Mouse (Mus musculus) G1E-ER4 (cell line): Measurements from ENCODE around the gene Cdc20. TPM values are rescaled to one million over a fixed set of nuclear protein-coding genes. Genes with fewer than 3 reads are reported as not detected.

Experiments
- GATA1 ChIP-seq: IDR thresholded peaks from one replicate; pipeline ENCODE4 v1.8.0; 2012; ENCODE audit warnings: low read length, inconsistent platforms
- polyA plus RNA-seq: library from polyadenylated mRNA; stranded (reverse); fragments of >175 nt; gene quantifications from 2 replicates; pipeline ENCODE4 v1.2.3, GENCODE M21; 2012

Cdc20 gene
- polyA plus RNA-seq = 228 and 310 TPM in 2 replicates

DNA sequence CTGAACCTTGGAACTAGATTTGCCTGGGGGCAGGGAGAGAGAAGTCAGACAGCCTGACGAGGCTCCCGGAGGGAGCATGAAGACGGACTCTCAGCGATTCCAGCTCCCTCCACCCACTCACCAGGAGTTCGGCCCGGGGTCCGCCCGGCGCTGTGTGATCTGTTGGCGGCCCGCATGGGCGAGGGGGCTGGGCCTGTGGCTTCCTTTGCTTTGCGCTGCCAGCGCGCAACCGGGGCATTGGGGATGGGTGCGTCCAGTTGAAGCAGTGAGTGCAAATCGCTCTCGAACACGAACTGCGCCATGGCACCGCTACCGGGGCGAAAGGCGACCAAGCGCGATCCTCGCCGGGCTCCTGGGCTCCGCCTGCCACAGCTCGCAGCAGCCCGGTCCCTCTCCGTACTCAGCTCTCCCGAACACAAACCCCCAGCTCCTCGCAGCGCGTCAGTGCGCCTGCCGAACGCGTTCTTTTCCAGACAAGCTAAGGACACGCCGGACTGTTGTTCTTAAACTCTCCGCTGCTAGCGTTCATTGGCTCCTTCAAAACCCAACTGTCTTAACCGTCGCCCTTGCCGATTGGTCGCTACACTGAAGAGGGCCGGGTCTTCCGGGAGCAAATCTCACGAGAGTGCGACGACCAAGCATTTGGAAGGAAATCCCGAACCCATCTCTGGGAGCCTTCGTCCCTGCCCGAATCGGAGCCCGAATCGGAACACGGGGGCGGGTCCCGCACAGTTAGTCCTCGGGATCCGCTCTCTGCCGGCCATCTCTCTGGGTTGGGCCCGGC lies at the start of gene Cdc20:
Gene Cdc20 (minus strand): TSS at position 533 of the 784 bp plus-strand sequence.
- no peak for TF ChIP-seq GATA1

DNA sequence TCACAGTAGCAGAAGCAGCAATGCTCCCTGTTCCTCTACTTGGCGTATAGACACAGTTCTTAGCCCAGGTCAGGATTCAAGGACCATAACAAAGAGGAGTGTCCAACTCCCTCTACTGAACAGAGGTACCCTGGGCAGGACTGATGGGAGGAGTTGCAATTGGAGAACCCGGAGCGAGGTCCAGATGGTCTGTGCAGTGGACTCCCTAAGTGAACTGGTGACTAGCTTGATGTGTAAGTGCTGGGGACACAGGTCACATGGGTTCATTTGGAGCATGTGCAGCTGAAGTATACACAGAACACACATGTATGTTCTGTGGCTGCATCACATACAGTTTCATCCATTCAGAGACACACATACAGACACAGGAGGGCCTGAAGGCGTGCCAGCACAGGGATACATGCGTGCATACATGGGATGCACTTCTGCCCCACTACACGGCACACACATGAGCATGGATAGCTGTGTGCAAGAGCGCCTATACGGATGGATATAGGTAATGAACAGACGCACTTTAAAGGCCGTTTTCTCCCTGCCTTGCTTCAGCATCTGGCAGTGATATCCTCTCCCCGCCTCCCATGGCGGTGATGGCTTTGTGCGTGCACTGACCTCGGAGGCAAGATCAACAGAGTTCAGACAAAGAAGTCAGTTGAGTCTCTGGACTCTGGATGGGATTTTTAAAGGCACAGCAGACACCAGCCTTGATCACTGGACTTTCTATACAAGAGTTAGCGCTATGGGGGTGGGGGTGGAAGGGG lies 39.8 kb upstream of the Cdc20 start:
- TF ChIP-seq GATA1 = no peak

DNA sequence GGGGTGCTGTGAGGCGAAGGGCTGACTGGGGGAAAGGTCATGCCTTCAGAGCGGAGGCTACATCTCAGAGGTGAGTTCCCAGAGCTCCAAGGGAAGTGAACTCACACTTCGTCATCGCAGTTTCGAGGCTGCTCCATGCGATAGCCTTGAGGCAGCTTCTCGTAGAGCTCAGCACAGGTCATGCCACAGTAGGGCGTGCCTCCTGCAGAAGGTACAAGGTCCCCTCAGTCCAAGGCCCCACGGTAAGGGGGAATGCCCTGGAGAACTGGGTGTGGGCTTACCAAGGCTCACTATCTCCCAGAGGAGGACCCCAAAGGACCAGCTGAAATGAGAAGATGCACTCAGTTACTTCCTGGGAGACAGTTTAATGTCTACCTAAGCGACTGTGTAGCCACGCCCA lies 35.5 kb upstream of the Cdc20 start:
- TF ChIP-seq GATA1 = no peak

DNA sequence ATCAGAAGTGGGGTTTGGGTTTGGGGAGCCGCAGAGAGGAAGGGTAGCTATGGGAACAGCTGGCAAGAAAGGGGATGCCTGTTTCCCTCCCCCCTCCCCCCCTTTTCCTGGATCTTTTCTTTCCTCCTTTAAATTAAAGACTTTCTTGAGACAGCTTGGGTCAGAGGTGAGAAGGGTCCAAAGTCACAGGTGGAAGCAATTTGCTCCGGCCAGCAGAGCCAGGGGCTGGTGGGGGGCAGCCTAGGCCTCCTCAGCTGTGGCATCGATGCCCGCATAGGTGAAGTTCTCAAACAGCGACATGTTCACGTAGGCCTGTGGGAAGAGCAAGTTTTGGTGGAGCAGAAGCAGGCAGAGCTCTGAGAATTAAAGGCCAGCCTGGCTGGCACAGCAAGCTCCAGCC lies 34.1 kb upstream of the Cdc20 start:
- TF ChIP-seq GATA1 = no peak

DNA sequence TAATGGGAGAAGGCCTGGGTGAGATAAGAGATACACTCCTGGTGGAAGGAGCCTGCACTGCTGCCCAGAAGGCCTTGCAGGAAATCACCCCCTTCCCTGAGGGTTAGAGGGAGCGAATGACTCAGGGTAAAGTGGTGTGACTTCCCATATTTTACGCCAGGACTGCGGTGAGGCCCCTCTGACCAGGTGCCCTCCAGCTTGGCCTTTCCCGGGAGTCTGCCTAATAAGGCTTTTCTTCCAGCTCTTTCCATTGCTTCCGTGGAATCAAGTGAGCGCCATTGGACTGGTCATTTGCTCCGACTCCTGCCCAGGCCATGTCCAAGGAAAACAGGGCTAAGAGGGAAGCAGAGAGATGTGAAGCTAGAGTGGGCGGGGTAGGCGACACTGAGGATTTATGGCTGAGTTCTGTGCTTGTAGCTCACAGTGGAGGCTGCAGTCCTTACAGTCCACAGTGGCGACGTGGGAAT lies 28.6 kb upstream of the Cdc20 start:
- no peak for TF ChIP-seq GATA1

DNA sequence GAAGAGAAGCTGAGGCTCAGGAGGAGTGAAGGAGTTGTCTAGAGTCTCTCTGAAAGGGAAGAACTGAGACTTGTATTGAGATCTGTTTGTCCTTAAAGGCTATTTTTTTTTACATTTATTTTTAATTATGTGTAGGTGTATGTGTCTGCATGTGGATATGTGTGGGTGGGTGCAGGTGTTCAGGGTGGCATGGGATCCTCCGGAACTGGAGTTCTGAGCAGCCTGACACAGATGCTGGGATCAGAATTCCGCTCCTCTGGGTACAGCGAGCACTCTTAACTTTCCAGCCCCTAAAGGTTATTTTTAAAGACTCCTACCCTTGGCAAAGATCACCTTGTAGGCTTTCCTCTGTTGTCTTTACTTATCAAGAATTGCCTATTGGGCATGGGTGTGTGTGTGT lies 27.8 kb upstream of the Cdc20 start:
- TF ChIP-seq GATA1 = no peak

DNA sequence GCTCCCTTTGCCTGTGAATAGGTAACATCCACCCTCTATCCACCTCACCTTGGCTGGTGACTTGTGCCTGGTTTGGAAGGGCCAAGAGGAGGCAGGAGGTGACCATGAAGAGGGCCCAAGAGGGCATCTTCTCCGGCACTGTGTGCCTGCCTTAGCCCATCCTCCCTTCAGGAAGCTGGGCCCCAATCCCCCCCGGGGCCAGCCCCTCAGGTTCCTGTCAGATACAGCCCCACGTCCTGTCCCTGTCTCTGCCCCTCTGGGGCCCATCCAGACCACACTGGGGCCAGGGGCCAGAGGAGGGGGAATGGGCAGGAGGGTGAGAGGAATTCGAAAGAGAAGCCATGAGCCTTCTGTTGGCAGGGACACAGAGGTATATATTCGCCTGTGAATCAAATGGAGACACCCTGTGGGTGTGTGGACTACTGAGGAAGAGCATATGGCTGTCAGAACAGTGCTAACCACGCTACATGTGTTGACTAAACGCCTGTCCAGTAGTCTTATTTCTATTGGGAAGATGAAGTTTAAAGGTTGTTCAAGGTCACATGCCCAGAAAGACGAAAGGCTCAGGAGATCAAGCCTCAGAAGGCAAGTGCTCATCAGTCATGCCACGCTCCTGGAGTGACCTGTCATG lies 20.3 kb upstream of the Cdc20 start, which contains the start of gene Mpl:
Gene Mpl (minus strand): TSS at position 169 of the 631 bp plus-strand sequence.
- no peak for TF ChIP-seq GATA1

DNA sequence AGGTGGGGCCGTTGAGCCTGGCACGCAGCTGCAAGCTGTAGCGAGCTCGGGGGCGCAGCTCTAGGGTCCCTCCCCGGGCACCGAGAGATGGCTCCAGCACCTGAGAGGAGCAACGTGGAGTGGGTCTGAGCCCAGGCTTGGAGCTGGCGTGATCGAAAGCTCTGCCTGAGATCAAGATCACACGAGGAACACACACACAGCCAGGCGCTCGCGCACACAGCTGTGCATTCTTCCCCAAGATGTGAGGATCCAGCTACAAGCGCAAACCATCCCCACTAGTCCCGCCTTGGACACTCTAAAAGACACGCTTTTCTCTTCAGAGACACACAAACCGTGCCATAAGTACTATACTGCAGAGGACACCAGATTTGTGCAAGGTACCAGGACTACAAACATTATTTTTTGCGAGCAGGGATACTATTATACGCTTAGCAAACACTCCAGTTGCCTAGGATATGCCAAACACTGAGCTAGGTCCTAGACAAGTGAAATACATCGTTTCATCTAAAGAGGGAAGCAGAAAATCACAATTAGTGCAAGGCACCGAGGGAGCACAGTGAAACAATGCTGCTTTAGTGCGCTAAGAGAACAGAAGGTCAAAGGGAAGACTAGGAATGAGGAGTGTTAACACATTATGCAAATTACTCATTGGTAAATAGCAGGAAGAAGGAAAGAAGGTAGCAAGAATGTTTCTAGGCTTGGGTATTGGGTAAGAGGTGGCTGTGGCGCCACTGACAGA lies 9.4 kb upstream of the Cdc20 start:
- no peak for TF ChIP-seq GATA1

DNA sequence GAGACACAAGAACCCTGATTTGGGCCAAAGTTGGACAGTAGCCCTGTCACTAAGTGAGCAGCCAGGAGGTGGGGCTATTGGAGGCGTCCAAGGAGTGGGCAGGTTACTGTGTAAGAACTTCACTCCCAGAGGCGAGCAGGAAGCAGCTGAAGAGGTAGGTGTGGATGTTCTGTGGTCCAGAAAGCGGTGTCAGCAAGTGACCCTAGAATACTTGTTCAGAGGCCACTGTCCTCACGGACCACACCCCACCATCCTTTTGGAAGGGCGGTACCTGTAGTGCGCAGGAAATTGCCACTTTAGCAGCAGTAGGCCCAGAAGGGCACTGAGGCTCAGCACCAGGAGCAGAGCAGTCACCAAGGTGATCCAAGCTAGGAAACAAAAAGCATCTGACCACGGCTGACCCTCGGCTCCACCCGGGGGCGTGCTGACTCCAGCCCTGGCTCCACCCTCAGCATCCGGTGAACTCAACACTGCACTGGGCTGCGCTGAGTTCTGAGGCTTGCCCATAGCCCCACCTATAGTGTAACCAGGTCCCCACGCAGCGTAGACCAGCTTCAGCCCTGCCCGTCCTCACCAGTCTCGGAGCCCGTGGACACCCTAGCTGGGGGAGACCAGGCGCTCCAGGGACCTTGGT lies 8.7 kb upstream of the Cdc20 start:
- no peak for TF ChIP-seq GATA1

DNA sequence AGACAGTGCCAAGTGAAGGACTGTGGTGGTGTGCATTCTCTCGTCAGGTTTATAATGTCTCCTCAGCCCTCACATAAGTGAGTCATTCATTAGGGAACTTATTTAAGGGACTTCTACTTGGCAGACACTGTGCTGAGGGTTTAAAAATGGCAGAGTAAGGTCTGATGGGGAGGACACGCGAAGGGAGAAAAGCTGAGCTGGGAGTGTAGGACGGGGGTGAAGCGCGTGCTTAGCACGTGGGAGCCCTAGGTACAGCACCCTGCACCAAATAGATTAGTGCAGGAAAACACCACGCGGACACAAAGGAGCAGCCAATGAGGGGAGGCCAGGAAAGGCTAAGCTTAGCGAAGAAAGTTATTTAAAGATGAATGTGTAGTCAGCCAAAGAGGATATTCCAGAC lies 7.9 kb upstream of the Cdc20 start:
- no peak for TF ChIP-seq GATA1

DNA sequence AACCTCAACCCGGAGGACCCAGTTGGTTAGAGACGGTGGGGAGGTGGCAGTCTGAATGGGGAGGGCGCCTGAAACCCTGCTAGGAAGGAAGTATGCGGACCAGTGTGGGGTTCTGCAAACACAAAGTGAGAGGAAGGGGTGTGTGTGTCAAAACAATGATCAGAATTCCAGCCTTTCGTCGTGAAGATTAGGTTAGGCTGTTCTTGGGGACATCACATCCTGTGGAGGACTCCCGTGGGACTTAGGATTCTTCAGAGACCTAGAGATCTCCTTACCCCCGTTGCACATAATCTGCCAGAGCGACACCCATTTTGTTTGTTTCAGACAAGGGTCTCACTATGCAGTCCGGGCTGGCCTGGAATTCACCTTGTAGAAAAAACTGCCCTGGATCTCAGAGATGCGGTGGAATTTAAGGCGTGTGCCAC lies 689 bp upstream of the Cdc20 start:
- TF ChIP-seq GATA1 = no peak

DNA sequence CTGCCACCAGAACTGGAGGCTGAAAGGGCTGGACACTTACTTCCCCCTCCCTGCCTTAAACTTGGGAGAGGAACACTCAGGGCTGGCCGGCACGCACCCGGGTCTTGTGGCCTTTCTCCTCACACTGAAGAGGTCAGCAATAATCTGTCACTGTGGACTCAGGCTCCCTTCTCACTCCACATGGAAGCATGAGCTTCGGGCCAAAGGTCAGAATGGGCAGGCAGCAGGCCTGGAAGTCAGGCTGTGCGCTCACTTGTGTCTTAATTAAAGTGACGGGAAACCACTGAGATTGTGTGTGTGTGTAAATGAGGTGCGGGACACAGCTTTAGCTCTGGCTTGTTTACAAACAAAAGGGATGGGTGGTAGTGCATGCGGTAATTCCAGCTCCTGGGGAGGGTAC lies 4.8 kb downstream of the Cdc20 start:
- TF ChIP-seq GATA1 = no peak

DNA sequence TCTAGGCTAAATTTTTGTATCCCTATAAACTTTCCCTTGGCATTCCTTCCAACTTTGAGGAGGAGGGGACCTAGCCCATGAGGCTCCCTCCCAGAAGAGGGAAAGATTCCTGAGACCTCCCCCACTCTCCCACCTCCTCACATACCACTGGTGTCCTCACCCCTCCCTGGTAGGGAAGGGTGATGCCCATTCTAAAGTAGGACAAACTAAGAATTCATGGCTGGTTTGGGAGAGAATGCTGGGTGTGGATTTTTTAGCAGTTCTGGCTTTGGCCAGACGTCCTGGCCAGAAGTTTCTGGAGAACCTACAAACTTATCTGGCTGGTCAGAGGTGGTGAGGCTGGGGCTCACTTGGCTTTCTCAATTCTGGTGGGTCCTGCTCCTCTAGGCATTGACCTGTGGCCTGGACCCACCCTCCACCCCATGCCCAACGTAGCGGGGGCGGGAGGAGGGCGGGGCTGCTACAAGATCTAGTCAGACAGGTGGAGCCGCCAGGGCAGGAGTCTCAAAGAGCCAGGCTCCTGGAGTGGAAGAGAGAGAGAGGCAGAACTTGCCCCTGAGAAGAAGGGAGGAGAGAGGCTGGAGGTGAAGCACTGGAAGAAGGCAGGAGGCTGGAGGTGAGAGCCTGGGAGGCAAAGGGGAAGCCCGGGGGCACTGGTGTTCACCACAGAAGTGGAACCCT lies 7.8 kb downstream of the Cdc20 start:
- TF ChIP-seq GATA1 = no peak

DNA sequence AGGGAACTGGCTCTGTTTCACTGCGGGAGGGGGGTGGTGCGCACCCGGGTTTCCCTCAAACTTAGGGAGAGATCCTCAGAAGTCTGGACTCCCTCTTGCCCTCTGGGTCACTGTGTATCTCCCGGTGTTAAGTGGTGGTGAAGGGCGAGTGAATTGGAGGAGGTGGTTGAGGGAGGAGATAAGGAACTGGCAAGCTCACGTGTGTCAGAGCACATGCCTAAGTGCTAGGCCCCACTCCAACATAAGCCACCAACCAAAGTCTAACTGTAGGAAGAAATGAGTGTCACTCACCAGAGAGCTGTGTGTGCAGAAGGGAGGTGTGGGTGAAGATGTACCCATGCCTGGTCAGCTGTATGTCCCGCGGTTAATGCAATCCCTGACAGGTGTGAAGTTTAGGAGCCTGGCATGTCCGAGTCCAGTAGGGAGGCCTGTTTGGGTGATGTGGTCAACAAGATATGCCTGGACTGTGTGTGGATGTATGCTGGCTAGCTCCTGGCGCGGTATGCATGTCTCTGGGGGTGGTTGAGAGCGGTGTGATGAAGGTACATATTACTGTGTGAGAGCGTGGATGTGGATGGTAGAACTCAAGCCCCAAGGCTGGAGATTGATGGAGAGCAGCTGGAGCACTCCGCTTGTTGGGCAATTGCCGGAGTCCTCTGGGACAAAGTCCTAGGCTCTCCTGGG lies 8.5 kb downstream of the Cdc20 start:
- TF ChIP-seq GATA1 = no peak
